Mouse (Mus musculus): Measurements from ENCODE around the gene Osbpl2.

The Osbpl2 gene

DNA sequence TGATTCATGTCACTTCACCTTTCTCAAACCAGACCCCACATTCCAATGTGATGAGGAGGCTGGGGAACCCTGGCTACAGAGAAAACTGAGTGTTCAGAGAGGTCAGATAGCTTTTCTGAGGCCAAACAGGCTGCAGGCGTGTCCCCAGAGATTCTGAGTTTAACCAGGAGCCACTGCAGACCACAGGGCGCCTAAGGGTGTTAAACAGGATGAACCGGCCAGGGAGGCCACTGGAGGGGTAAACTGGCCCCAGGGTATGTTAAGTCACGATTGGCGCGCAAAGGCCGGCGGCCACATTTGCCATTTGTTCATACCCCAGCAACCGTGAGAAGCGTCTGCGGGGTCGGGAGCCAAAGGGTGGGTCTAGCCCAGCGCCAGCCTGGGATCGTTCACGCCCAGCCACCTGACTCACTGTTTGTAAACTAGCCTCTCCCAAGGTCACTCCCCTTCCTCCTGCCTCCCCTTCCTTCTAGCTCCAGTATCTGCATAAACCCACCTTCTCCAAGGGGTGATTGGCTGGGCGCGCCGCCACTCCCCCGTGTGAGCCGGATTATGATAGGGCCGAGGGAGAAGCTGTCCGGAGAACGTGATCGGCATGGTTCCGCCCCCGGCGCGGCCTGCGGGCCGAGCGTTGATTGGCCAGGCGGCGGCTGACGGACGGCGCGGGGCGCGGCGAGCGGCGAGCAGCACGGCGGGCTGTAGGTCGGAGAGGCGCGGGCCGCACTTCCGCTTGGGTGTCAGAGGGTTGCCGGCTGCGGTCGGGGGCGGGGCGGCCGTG, at the start of gene Osbpl2:
Osbpl2 (plus strand) TSS at position 646 of the 778 bp plus-strand sequence.
- DNase-seq, result peak; percentile 100

DNA sequence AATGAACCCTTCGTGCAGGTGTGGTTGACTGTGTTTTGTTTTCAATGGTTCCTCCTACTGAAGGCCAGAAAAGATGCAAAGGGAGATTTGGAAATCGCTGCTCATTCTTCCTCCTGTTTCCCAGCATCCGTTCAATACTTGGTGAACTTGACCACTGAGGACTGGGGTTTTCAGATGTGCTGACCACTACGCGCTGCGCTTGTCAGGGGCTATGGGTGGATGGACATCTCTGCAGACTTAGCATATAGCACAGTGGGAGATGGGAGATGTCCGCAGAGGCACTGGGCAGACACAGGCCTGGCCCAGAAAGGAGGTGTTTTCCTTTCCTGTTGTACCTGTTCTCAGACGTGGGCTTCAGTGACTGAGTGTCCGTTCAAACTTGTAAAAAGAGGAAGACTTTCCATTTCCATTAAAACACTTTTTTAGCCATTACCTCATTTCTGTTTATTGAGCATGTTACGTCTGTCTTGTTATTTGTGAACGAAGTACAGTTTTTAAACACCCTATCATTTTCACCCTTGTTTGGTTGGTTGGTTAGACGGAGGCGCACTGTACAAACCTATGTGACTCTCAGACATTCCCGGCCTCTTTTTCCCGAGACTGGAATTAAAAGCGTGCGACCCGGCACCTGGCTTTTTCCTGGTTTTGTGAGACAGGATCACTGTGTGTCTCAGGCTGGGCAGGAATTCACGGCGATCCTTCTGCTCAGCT, 49.2 kb upstream of the Osbpl2 start:
- no peak for DNase-seq

GRCm38 (mm10) chr2:180070481-180071453, 48.3 kb upstream of the Osbpl2 start, which contains the start of gene Mtg2:
Gene Mtg2 (plus strand): TSS chr2:180070588.
- peak; percentile 96 to 97 for DNase-seq

GRCm38 (mm10) chr2:180071671-180072070, 47.4 kb upstream of the Osbpl2 start:
- DNase-seq, result no peak

- DNase-seq, result no peak
These were observed 46.2 kb upstream of the Osbpl2 start for GRCm38 (mm10) chr2:180072886-180073285.

DNA sequence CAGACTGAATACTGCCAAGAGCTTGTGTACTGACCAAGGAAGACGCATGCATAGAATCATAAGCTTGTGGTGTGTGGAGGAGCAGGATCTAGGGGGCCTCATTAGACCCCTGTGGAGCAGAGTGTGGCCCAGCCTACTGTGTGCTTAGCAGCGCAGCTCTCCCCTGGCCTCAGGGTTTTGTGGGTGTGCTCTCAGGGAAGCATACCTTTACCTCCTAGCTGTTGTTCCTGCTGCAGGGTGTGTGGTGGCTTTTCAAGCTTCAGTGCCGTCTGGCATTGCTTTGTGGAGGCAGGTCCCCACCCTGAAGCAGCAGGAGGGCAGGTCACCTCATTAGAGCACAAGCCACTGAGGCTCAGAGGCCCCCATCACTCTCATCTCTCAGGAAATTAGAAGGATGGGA, 41.5 kb upstream of the Osbpl2 start:
- DNase-seq, result no peak

DNA sequence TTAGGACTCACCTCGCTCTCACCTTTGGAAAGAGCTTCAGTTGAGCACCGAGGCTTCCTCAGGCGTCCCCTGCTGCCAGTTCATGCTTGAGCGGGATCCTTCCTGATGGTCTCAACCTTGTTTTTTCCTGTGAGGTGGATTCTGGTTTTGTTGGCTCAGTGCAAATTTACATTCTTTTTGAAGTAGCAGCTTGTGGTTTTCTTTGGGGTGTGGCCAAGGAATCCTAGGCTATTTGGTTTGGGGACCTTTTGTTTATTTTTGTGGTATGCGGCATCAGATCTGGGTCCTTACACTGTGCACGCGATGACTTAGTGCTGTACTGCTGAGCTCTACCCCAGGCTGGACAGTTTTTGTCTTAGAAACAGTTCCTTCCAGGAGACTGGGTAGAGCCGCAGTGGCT, 38.4 kb upstream of the Osbpl2 start:
- no peak for DNase-seq

DNA sequence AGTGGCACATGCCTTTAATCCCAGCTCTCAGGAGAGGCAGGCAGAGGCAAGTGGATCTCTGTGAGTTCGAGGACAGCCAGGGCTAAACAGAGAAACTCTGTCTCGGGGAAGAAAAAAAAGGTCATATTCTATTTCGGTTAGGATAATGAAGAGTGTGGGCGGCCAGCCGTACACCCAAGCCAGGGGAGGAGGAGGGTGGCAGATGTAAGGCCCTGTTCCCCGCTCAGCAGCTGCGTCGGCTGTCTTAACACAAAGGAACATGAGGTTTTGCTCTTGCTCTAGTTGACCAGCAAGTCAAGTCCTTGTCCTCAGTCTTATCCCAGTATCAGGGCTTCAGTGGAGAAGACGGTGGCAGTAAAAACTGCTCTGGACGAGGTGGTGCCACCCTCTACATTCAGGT, 36.0 kb upstream of the Osbpl2 start:
- DNase-seq, result no peak

DNA sequence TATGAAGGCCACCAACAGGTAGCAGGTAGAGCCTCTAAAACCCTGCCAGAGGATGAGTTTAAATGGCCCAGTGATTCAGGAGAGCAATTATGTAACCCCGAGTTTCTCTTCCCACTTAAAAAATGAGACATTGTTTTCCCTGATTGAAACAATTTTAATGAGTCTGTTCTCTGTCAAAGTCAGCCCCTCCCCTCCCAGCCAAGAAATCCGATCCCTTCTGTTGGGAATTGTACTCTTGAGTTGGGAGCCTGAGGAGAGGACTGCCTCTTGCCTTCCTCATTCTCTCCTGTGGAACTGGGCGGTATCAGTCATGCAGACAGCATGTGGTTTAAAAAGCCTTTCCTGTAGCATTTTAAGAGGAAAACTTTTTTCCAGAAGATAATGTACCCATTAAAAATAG, 34.5 kb upstream of the Osbpl2 start:
- no peak for DNase-seq

DNA sequence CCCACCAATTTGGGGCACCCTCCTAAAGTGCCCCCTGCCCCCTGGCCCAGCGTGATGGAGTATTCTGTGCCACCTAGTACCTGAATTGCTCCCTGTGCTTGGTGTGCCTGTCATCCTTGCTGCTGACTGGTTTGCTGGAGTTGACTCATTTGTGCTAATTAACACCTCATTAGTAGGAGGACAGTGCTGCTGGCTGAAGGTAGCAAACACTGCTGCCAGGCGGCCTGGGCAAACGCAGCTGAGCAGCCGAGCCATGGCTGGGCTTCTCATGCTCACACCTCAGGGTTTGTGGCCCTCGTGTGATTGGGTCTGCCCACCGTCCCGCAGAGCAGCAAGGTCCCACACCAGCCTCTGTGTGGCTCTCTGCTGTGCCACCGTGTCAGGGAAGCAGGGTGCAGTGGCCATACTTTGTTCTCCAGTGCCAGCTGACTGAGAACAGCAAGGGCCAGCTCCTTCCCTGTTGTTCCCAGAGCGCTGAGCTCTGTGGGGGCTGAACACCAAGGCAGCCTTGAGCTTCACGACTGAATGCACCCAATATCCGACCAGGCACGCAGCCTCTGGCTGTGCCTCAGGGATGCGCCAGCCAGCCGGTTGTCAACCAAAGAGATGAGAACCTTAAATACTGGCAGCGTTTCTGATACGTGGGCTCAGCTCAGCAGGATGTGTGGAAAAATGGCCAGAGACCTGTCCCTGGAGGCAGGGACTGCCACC, 33.0 kb upstream of the Osbpl2 start:
- peak; percentile 38 to 42 for DNase-seq

DNA sequence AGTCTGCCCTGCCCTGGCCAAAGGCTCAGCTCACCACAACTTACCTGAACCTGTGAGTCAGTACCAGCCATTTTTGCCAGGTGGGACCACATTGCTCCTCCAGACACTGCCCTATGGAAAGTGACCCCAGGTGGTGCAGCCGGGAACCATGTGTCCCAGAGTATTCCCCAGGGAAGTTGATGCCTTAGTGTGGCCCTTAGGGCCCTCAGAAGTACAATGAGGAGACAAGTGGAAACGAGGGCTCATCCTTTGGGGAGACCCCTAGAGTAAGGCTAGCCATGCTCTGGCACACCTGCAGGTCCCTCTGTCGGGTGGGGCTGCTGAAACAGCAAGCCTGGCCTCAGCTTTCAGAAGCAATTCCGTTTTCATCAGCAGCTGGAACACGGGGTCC, 32.5 kb upstream of the Osbpl2 start:
- DNase-seq, result no peak

GRCm38 (mm10) chr2:180087472-180087871, 31.6 kb upstream of the Osbpl2 start:
- DNase-seq, result no peak

GRCm38 (mm10) chr2:180090285-180090684, 28.8 kb upstream of the Osbpl2 start:
- no peak for DNase-seq

- no peak for DNase-seq
These were observed 23.4 kb upstream of the Osbpl2 start for GRCm38 (mm10) chr2:180095711-180096110.

DNA sequence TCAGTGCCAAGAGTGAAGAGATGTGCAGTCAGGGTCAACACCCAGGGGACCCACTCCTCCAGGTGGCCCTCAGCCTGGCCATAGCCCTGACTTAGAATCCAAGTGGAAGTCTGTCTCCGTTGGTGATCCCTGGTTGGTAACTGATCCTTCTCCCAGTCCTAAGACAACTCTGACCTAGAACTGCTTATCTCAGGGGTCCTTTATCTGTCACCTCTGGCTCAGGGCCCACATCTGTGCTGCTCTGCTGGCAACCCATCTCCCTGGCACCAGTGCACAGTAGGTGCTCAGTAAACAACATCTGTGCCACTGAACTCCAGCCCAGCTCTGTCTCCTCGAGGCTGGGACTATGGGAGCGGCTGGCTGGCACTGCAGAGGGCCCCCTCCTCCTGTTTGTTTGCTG, 21.5 kb upstream of the Osbpl2 start:
- DNase-seq, result no peak

DNA sequence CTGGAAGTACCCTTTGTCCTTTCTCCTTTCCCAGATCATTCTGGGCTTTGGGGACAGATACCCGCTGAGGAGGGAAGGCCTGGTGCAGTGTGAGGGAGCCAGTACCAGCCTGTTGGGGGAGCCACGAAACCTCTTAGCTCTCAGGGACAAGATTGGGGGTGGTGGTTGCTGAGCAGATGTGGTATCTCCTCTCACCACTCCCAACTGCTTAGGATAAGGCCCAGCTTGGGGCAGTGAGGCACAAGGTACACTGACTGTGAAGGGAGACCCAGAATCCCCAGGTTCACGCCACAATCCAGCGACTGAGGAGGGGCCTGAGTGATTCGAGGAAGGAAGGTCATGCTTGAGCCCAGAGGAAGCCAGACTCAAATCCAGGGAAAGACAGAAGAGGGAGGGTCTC, 20.9 kb upstream of the Osbpl2 start:
- no peak for DNase-seq

- no peak for DNase-seq
These were observed 19.6 kb upstream of the Osbpl2 start for GRCm38 (mm10) chr2:180099529-180099928.

DNA sequence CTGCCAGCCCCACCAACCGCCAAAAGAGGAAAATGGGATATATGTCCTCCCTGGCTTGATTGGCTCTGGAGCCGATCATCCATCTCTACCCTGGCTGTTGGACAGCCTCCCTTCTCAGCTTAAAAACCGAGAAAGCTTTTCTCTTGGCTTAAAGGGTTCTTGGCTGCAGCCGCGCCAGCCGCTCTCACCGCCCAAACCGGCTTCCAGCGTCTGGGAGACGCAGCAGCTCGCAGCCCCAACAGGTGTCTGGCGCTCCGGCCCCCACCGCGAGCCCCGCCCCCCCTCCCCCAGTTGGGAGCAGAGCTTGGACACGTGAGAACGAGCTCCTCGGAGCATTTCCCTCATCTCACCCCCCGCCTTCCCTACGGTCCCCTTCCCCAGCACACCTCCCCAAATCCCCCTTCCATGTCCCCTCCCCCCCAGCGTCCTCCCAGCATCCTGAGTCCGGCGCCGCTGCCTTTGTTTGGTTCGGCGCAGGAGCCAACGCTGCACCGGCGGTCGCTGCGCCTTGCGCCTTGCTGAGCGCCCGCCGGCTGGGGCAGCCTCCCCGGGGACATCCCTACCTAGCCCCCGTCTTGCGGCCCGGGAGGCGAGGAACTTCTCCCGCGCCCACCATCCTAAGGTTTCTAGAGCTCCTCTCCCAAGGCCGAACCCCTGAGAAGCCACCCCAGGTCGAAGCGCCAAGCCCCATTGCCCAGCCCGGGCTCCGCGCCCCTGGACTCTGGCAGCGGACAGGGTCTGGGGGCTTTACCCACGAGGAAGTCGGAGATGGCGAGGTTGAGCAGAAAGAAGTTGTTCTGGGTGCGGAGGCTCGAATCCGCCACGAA, 15.7 kb upstream of the Osbpl2 start:
- no peak for DNase-seq

GRCm38 (mm10) chr2:180103978-180104658, 15.0 kb upstream of the Osbpl2 start, which contains the start of gene Hrh3:
Gene Hrh3 (minus strand): TSS chr2:180104488.
- peak; percentile 63 to 80 for DNase-seq

DNA sequence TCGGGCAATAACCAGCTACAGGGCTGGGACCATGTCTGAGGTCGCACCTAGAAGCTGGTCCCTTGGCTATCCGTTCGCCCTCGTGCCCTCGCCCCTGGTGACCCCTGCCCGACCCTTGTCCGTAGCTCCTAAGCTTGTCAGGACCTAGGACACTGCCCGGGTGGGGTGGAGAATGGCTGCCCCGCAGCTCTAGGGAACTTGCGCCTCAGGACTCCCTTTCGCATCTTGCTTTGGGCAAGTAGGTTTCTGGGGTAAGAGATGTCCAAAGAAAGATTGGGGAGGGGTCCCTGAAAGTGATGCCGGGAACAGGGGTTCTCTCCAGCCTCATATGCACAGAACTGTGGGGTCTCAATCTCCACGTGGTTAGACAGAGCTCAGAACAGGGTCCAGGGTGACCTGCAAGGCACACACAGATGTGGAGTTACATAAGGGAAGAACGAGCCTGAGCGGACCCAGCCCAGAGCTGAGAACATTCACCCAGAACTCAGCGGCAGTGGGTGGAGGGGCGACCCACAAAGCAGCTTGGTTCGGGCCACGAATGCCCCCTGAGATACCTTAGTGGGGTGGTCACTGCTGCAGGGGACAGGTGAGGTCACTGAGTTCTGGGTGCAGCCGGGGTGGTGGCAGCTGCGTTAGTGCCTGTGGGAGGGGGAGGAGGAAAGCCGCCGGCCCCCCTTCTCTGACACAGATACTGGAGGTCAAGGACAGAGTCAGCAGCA, 14.3 kb upstream of the Osbpl2 start:
- DNase-seq, result peak in 1 of 2 experiments; percentile 28

Data from cerebellum, postnatal 36 days (tissue).